Mouse (Mus musculus): Measurements from ENCODE around the gene Irf8. TPM values are rescaled to one million over a fixed set of nuclear protein-coding genes. Genes with fewer than 3 reads are reported as not detected.
"Not testable (repeated sequence)": the region's sequence is repeated elsewhere in the genome, so short reads cannot be mapped to it uniquely, and the experiment has no call there.

Irf8 gene
- polyA plus RNA-seq, 1 experiment from 2014 or later = 18.7 TPM

DNA sequence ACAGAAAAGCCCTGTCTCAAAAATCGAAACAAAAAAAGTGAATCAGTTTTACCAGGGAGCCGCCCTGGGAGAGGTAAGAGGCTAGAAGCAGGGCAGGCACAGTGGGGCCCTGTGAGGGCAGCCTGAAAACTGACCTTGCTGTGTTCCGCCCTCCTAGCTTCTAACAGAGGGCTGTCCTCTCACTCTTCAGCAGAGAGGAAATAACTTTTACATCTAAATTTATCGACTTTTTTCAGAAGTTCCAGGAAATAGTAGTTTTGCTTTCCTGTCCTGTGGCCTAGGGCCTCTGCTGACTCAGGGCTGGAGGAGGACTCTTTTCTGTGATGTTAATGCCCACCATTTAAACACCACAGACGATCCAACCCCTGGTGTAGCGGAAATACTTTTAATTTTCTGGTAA, 21.0 kb upstream of the Irf8 start:
- ATAC-seq (ENCODE audit: low FRiP score, low TSS enrichment) = no peak
- no peaks in the 10 kb centered on the region for H3K9me3 ChIP-seq (ENCODE audit: control insufficient read depth, low read length)
- no peaks in the 10 kb centered on the region for H3K36me3 ChIP-seq (ENCODE audit: control insufficient read depth, insufficient read depth, low read length)
- TF ChIP-seq EP300 (optimal IDR thresholded peaks at IDR 0.05) (no peak), CTCF (IDR thresholded peaks at IDR 0.05; ENCODE audit: low read depth) (no peak)
- no peaks in the 10 kb centered on the region for H3K27me3 ChIP-seq (ENCODE audit: control insufficient read depth, insufficient read depth, low read length)
- H3K9ac ChIP-seq (ENCODE audit: low read length) = no peak overlapping the region
- H3K27ac ChIP-seq (replicated peaks) = no peak overlapping the region
- 73% methylated on average over 6 of the region's 6 CpGs for WGBS
- DNase-seq (ENCODE audit: low spot score) = no peak
- H3K4me2 ChIP-seq (replicated peaks; ENCODE audit: low read depth) = no peak overlapping the region
- H3K4me3 ChIP-seq (ENCODE audit: low read depth, low read length) = no peak overlapping the region
- H3K4me1 ChIP-seq (replicated peaks; ENCODE audit: control insufficient read depth, insufficient read depth) = no peaks in the 10 kb centered on the region

DNA sequence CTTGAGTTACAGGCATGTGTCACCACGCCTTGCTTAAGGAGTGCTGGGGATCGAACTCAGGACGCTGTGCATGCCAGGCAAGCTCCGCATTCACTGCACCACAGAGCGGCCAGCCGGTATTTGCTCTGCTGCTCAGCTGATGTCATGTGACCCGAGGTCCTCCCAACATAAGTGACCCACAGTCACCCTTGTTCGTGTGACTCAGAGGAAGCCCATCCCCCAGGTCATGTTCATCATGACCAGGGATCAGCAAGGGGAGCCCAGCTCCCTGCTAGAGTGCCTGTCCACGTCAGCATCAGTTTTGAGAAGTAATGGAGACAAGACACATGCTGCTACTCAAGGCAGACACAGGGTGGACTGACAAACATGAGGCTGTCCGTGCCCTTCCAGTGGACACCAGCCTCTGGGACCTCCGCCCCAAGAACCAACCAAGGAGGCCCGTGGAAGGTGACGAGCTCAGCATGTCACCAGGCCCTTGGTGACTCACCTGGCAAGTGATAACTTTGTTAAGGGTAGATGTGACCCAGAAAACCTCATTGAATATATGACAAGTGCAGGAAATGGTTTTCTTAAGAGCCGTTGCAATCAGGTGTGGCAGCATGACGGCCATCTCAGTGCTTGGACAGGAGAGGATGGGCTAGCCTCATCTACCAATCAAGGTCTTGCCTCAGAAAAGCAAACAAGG, 20.0 kb upstream of the Irf8 start:
- no peaks in the 10 kb centered on the region for H3K27me3 ChIP-seq (ENCODE audit: control insufficient read depth, insufficient read depth, low read length)
- peak; percentile 49 for DNase-seq (ENCODE audit: low spot score)
- H3K36me3 ChIP-seq (ENCODE audit: control insufficient read depth, insufficient read depth, low read length) = no peaks in the 10 kb centered on the region
- TF ChIP-seq CTCF (IDR thresholded peaks at IDR 0.05; ENCODE audit: low read depth) = no peak
- no peak for TF ChIP-seq EP300 (optimal IDR thresholded peaks at IDR 0.05)
- H3K9ac ChIP-seq (ENCODE audit: low read length) = no peak overlapping the region
- WGBS = 71% methylated on average over 15 of the region's 15 CpGs
- no peak overlapping the region for H3K4me2 ChIP-seq (replicated peaks; ENCODE audit: low read depth)
- no peak overlapping the region for H3K4me3 ChIP-seq (ENCODE audit: low read depth, low read length)
- H3K9me3 ChIP-seq (ENCODE audit: control insufficient read depth, low read length) = no peaks in the 10 kb centered on the region
- no peak overlapping the region for H3K27ac ChIP-seq (replicated peaks)
- ATAC-seq (ENCODE audit: low FRiP score, low TSS enrichment) = peak; percentile 81
- H3K4me1 ChIP-seq (replicated peaks; ENCODE audit: control insufficient read depth, insufficient read depth) = no peaks in the 10 kb centered on the region

DNA sequence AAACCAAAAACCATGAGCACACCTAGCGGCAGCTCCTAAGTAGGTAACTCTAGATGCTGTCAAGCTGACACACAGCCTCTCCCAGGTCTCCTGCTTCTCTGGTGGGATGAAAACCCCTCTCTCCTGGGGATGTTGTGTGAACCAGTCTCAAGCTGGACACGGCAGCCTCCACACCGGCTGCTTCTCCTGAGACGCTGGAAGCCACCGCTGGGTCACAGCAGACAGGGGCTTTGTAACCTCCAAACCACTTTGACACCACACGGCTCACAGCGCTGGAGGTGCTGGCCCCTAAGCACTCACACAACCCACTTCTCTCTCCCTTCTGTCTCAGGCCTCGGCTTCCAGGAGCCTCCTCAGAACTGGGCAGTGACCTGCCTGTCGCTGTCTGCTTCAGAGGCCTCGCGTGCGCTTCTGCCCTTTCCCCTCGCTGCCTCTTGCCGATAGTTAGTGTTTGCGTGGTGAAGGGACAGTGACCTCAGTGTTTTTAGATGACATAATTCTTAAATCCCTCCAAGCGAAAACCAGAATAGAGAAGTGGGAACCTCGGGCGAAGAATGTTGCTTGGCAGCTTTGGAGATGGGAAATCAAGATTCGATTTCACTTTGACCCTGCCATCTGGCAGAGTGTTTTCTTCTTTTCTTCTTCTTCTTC, 16.4 kb upstream of the Irf8 start:
- H3K4me3 ChIP-seq (ENCODE audit: low read depth, low read length) = no peak overlapping the region
- H3K27me3 ChIP-seq (ENCODE audit: control insufficient read depth, insufficient read depth, low read length) = no peaks in the 10 kb centered on the region
- ATAC-seq (ENCODE audit: low FRiP score, low TSS enrichment) = no peak
- no peaks in the 10 kb centered on the region for H3K36me3 ChIP-seq (ENCODE audit: control insufficient read depth, insufficient read depth, low read length)
- no peaks in the 10 kb centered on the region for H3K4me1 ChIP-seq (replicated peaks; ENCODE audit: control insufficient read depth, insufficient read depth)
- H3K4me2 ChIP-seq (replicated peaks; ENCODE audit: low read depth) = no peak overlapping the region
- DNase-seq (ENCODE audit: low spot score) = no peak
- 67% methylated on average over 19 of the region's 19 CpGs for WGBS
- TF ChIP-seq EP300 (optimal IDR thresholded peaks at IDR 0.05) (no peak), CTCF (IDR thresholded peaks at IDR 0.05; ENCODE audit: low read depth) (no peak)
- no peak overlapping the region for H3K27ac ChIP-seq (replicated peaks)
- H3K9me3 ChIP-seq (ENCODE audit: control insufficient read depth, low read length) = no peaks in the 10 kb centered on the region
- no peak overlapping the region for H3K9ac ChIP-seq (ENCODE audit: low read length)

DNA sequence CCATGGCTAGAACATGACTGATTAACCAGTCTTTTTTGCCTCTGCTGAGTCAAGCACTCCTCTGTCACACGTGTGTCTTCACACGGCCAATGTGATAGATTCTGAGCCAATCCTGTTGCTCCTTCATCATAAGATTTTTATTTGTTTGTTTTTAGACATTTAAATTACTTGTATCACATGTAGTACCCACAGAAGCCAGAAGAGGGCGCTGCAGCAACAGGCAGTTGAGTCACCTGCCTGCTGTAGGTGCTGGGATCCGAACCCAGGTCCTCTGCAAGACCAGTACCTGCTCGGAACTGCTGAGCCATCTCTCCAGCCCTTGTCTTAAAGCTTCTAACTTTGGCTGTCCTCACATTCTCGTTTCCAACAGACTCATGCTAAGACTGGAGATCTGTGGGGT, 13.1 kb upstream of the Irf8 start:
- H3K4me3 ChIP-seq (ENCODE audit: low read depth, low read length) = no peak overlapping the region
- no peak for TF ChIP-seq EP300 (optimal IDR thresholded peaks at IDR 0.05)
- TF ChIP-seq CTCF (IDR thresholded peaks at IDR 0.05; ENCODE audit: low read depth) = peak; percentile 51
- WGBS = 69% methylated on average over 6 of the region's 6 CpGs

DNA sequence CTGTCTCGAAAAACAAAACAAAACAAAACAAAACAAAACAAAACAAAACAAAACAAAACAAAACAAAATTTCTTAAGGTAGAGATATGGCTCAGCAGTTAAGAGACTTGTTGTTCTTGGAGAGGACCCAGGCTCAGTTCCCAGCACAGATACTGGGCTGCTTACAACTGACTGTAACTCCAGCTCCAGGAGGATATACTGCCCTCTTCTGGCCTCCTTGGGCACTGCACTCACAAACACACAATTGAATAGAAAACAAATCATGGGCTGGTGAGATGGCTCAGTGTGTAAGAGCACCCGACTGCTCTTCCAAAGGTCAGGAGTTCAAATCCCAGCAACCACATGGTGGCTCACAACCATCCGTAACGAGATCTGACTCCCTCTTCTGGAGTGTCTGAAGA, 12.1 kb upstream of the Irf8 start:
- WGBS = 92% methylated on average over 2 of the region's 4 CpGs
- not testable (repeated sequence) for ATAC-seq (ENCODE audit: low FRiP score, low TSS enrichment); H3K4me1 ChIP-seq (replicated peaks; ENCODE audit: control insufficient read depth, insufficient read depth); H3K9me3 ChIP-seq (ENCODE audit: control insufficient read depth, low read length); H3K4me2 ChIP-seq (replicated peaks; ENCODE audit: low read depth); H3K9ac ChIP-seq (ENCODE audit: low read length); DNase-seq (ENCODE audit: low spot score); H3K4me3 ChIP-seq (ENCODE audit: low read depth, low read length); H3K36me3 ChIP-seq (ENCODE audit: control insufficient read depth, insufficient read depth, low read length); H3K27me3 ChIP-seq (ENCODE audit: control insufficient read depth, insufficient read depth, low read length); H3K27ac ChIP-seq (replicated peaks)
- peak; percentile 52 for TF ChIP-seq CTCF (IDR thresholded peaks at IDR 0.05; ENCODE audit: low read depth)

More for the DNA sequence above, 13.1 kb upstream of the Irf8 start:
- Histone ChIP-seq H3K9me3 (ENCODE audit: control insufficient read depth, low read length) (no peaks in the 10 kb centered on the region), H3K4me1 (replicated peaks; ENCODE audit: control insufficient read depth, insufficient read depth) (no peaks in the 10 kb centered on the region), H3K4me2 (replicated peaks; ENCODE audit: low read depth) (no peak overlapping the region), H3K9ac (ENCODE audit: low read length) (no peak overlapping the region), H3K36me3 (ENCODE audit: control insufficient read depth, insufficient read depth, low read length) (no peaks in the 10 kb centered on the region), H3K27ac (replicated peaks) (no peak overlapping the region), H3K27me3 (ENCODE audit: control insufficient read depth, insufficient read depth, low read length) (no peaks in the 10 kb centered on the region)
- DNase-seq (ENCODE audit: low spot score) (no peak), ATAC-seq (ENCODE audit: low FRiP score, low TSS enrichment) (no peak)

DNA sequence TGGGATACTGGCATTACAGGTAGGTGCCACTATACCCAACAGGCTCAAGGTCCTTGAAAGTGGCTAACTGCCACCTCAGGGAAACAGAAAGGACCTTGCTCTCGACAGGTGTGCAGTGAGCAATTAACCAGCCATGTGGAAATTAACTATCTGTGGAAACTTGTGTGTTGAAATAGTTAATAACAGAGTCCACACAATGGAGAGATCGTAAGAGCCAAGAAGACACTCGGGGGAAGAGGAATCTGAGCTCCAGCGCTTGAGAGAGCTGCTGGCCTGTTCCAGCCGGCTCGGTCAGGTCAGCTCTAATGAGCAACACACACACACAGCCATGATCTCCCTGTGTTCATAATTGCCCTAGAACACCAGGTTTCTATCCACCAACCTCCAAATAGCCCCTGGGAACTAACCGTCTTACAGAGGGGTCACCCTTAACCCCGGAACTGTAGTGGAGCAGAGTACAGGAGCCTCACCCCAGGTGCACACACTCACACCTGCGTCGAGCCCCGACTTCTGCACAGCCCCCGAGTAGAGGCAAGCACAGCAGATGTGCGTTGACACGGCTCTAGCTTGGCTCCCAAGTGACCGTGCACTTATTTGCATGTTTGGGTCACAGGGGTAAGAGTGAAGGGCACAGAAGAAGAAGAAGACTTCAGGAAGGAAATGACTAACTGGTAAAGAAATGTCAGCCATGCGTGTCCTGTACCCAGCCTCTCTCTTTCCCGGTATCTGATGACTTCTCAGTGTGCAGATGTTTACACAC, 11.2 kb upstream of the Irf8 start:
- DNase-seq (ENCODE audit: low spot score) (peak; percentile 29), ATAC-seq (ENCODE audit: low FRiP score, low TSS enrichment) (no peak)
- Histone ChIP-seq H3K27me3 (ENCODE audit: control insufficient read depth, insufficient read depth, low read length) (no peaks in the 10 kb centered on the region), H3K4me1 (replicated peaks; ENCODE audit: control insufficient read depth, insufficient read depth) (no peaks in the 10 kb centered on the region), H3K4me2 (replicated peaks; ENCODE audit: low read depth) (no peak overlapping the region), H3K9ac (ENCODE audit: low read length) (no peak overlapping the region), H3K27ac (replicated peaks) (no peak overlapping the region), H3K36me3 (ENCODE audit: control insufficient read depth, insufficient read depth, low read length) (no peaks in the 10 kb centered on the region), H3K9me3 (ENCODE audit: control insufficient read depth, low read length) (no peaks in the 10 kb centered on the region), H3K4me3 (ENCODE audit: low read depth, low read length) (no peak overlapping the region)
- 46% methylated on average over 17 of the region's 17 CpGs for WGBS
- TF ChIP-seq EP300 (optimal IDR thresholded peaks at IDR 0.05) = no peak
- TF ChIP-seq CTCF (IDR thresholded peaks at IDR 0.05; ENCODE audit: low read depth) = no peak

All from stomach, postnatal 0 days (tissue).